Mouse (Mus musculus): ENCODE data around the gene Dock1. TPM values are rescaled to one million over a fixed set of nuclear protein-coding genes. Genes with fewer than 3 reads are reported as not detected.

The Dock1 gene
- polyA plus RNA-seq, 1 experiment from 2014 or later, result 3.2 TPM

DNA sequence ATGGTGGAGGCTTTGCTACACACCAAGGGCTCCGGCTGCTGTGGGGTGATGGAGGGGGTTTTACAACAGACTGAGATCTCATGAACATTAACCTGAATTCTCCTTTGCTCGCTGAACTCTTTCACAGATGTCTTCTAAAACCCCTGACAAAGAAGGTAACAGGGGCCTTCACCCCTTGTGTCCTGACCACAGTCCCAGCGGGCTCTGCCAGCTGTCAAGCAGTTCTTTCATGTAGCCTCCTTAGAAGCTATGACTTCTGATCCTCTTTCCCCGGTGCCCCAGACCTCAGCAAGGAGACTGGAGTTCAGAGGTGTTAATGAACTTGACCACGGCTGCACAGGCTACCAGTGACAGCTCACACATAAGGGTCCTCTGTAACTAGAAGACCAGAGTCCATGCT lies 393.4 kb downstream of the Dock1 start:
- WGBS (ENCODE audit: insufficient replicate concordance), result 58% methylated on average over 5 of the region's 5 CpGs
- H3K4me1 ChIP-seq (replicated peaks), result no peaks in the 10 kb centered on the region
- no peaks in the 10 kb centered on the region for H3K36me3 ChIP-seq (replicated peaks)
- no peaks in the 10 kb centered on the region for H3K27me3 ChIP-seq
- H3K9ac ChIP-seq, result no peak overlapping the region
- H3K4me3 ChIP-seq (replicated peaks), result no peak overlapping the region
- H3K9me3 ChIP-seq (replicated peaks), result no peaks in the 10 kb centered on the region
- H3K27ac ChIP-seq (replicated peaks), result no peak overlapping the region
- no peak overlapping the region for H3K4me2 ChIP-seq
- no peak for ATAC-seq (ENCODE audit: insufficient read depth)

DNA sequence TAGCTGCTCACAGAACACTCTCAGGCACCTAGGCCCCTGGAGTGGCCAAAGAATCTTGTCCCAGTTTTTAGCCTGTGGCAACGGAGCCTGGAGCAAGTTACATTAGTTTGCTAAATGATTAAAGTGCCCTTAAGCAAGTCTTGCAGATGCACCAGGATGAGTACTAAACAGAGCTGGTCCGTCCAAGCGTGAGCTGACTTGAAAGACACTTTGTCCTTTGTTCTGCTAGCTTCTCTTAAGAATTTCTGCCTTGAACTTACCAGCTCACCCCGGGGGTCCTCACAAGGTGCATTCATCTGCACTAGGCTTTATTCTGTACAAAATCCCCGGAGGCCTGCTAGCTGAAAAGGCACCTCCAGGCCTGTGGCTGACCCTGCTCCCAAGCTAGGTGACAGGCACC lies 394.8 kb downstream of the Dock1 start:
- Histone ChIP-seq H3K4me1 (replicated peaks) (no peaks in the 10 kb centered on the region), H3K4me2 (no peak overlapping the region), H3K9ac (no peak overlapping the region), H3K27me3 (no peaks in the 10 kb centered on the region), H3K36me3 (replicated peaks) (no peaks in the 10 kb centered on the region), H3K9me3 (replicated peaks) (no peaks in the 10 kb centered on the region), H3K4me3 (replicated peaks) (no peak overlapping the region), H3K27ac (replicated peaks) (no peak overlapping the region)
- WGBS (ENCODE audit: insufficient replicate concordance), result 61% methylated on average over 5 of the region's 5 CpGs
- ATAC-seq (ENCODE audit: insufficient read depth), result no peak

- Histone ChIP-seq H3K4me2 (no peak overlapping the region), H3K9me3 (replicated peaks) (no peaks in the 10 kb centered on the region), H3K9ac (no peak overlapping the region), H3K36me3 (replicated peaks) (no peaks in the 10 kb centered on the region), H3K27me3 (no peaks in the 10 kb centered on the region), H3K4me3 (replicated peaks) (no peak overlapping the region), H3K27ac (replicated peaks) (no peak overlapping the region), H3K4me1 (replicated peaks) (no peaks in the 10 kb centered on the region)
- no peak for ATAC-seq (ENCODE audit: insufficient read depth)
- WGBS (ENCODE audit: insufficient replicate concordance), result 23% methylated on average over 3 of the region's 3 CpGs
Measured at GRCm38 (mm10) chr7:135068887-135069286, 398.4 kb downstream of the Dock1 start.

DNA sequence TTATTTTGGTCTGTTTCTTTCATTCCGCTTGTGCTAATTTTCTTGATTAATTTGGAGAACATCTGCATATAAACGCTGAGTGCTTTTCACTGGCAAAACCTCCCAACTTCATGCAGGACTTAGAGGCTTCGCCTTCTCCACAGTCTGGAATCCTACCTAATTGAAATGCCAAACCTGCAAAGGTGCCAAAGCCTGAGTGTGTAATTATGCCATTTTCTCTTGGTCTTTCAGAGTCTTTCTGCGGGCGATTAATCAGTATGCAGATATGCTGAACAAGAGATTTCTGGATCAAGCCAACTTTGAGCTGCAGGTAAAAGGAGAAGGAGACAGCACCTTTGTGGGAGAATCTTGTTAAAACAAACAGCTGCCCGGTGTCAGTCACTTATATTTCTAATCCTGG lies 406.4 kb downstream of the Dock1 start:
- Histone ChIP-seq H3K9me3 (replicated peaks) (no peaks in the 10 kb centered on the region), H3K27me3 (no peaks in the 10 kb centered on the region), H3K4me3 (replicated peaks) (no peak overlapping the region), H3K9ac (no peak overlapping the region), H3K4me2 (no peak overlapping the region), H3K4me1 (replicated peaks) (no peaks in the 10 kb centered on the region), H3K27ac (replicated peaks) (no peak overlapping the region), H3K36me3 (replicated peaks) (no peaks in the 10 kb centered on the region)
- no peak for ATAC-seq (ENCODE audit: insufficient read depth)
- 75% methylated on average over 6 of the region's 6 CpGs for WGBS (ENCODE audit: insufficient replicate concordance)

GRCm38 (mm10) chr7:135077340-135077739 lies 406.9 kb downstream of the Dock1 start:
- Histone ChIP-seq H3K9me3 (replicated peaks) (no peaks in the 10 kb centered on the region), H3K9ac (no peak overlapping the region), H3K27ac (replicated peaks) (no peak overlapping the region), H3K27me3 (no peaks in the 10 kb centered on the region), H3K4me2 (no peak overlapping the region), H3K36me3 (replicated peaks) (no peaks in the 10 kb centered on the region), H3K4me1 (replicated peaks) (no peaks in the 10 kb centered on the region), H3K4me3 (replicated peaks) (no peak overlapping the region)
- 74% methylated on average over 6 of the region's 6 CpGs for WGBS (ENCODE audit: insufficient replicate concordance)
- no peak for ATAC-seq (ENCODE audit: insufficient read depth)

DNA sequence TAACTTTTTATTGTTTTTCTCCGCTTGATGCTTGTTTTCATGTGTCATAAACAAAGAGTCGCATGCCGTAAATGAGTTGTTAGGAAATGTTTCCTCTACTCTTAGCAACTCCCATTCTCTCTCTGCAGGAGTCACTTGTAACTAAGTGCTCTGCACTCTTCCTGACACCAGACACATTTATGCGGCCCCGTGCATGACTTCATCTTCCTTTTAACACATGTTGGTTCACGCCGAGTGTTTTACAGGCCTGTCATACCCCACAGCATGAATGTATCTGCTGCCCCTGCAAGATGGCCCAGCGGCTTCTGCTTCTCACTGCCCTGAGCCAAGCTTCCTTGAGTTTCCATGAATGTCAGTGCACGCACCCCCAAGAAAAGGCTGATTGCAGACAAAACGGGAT lies 407.4 kb downstream of the Dock1 start:
- H3K27ac ChIP-seq (replicated peaks), result no peak overlapping the region
- no peak overlapping the region for H3K4me2 ChIP-seq
- H3K36me3 ChIP-seq (replicated peaks), result no peaks in the 10 kb centered on the region
- no peaks in the 10 kb centered on the region for H3K9me3 ChIP-seq (replicated peaks)
- no peak overlapping the region for H3K4me3 ChIP-seq (replicated peaks)
- no peaks in the 10 kb centered on the region for H3K27me3 ChIP-seq
- 77% methylated on average over 10 of the region's 10 CpGs for WGBS (ENCODE audit: insufficient replicate concordance)
- no peaks in the 10 kb centered on the region for H3K4me1 ChIP-seq (replicated peaks)
- no peak overlapping the region for H3K9ac ChIP-seq
- no peak for ATAC-seq (ENCODE audit: insufficient read depth)

GRCm38 (mm10) chr7:135083421-135083820 lies 413.0 kb downstream of the Dock1 start:
- no peak for ATAC-seq (ENCODE audit: insufficient read depth)
- Histone ChIP-seq H3K9ac (no peak overlapping the region), H3K27ac (replicated peaks) (no peak overlapping the region), H3K4me2 (no peak overlapping the region), H3K4me1 (replicated peaks) (no peaks in the 10 kb centered on the region), H3K4me3 (replicated peaks) (no peak overlapping the region), H3K27me3 (no peaks in the 10 kb centered on the region), H3K9me3 (replicated peaks) (no peaks in the 10 kb centered on the region), H3K36me3 (replicated peaks) (no peaks in the 10 kb centered on the region)
- 72% methylated on average over 8 of the region's 8 CpGs for WGBS (ENCODE audit: insufficient replicate concordance)

- Histone ChIP-seq H3K9me3 (replicated peaks) (no peaks in the 10 kb centered on the region), H3K27me3 (no peaks in the 10 kb centered on the region), H3K27ac (replicated peaks) (no peak overlapping the region), H3K9ac (no peak overlapping the region), H3K4me2 (no peak overlapping the region), H3K36me3 (replicated peaks) (no peaks in the 10 kb centered on the region), H3K4me1 (replicated peaks) (no peaks in the 10 kb centered on the region), H3K4me3 (replicated peaks) (no peak overlapping the region)
- ATAC-seq (ENCODE audit: insufficient read depth), result no peak
- WGBS (ENCODE audit: insufficient replicate concordance), result 73% methylated on average over 7 of the region's 7 CpGs
Measured at GRCm38 (mm10) chr7:135084069-135084468, 413.6 kb downstream of the Dock1 start.

- no peak overlapping the region for H3K4me2 ChIP-seq
- no peaks in the 10 kb centered on the region for H3K36me3 ChIP-seq (replicated peaks)
- H3K9ac ChIP-seq, result no peak overlapping the region
- H3K4me1 ChIP-seq (replicated peaks), result no peaks in the 10 kb centered on the region
- H3K27ac ChIP-seq (replicated peaks), result no peak overlapping the region
- WGBS (ENCODE audit: insufficient replicate concordance), result 41% methylated on average over 5 of the region's 5 CpGs
- H3K9me3 ChIP-seq (replicated peaks), result no peaks in the 10 kb centered on the region
- no peak overlapping the region for H3K4me3 ChIP-seq (replicated peaks)
- H3K27me3 ChIP-seq, result no peaks in the 10 kb centered on the region
- ATAC-seq (ENCODE audit: insufficient read depth), result no peak
Measured at GRCm38 (mm10) chr7:135086556-135086955, 416.1 kb downstream of the Dock1 start.

DNA sequence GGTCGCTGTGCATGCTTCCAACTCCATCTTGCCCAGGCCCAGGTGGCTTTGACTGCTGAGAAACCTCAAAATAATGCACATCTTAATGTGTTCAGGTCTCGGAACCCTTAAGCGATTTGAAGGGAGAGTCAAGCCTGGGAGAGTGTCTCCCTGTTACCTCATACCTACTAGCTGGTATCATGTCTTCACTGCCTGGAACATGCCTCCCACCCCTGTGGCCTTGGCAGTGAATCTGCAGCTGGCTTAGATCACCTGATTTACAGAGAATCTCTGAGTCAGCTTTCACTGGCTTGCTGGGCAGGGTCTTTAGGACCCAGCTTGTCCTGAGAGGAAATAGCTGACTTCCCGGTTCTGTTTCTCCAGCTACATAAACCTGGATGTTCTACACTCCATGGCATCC lies 419.2 kb downstream of the Dock1 start:
- no peak overlapping the region for H3K27ac ChIP-seq (replicated peaks)
- no peaks in the 10 kb centered on the region for H3K36me3 ChIP-seq (replicated peaks)
- no peak overlapping the region for H3K9ac ChIP-seq
- no peak overlapping the region for H3K4me2 ChIP-seq
- H3K27me3 ChIP-seq, result no peaks in the 10 kb centered on the region
- no peaks in the 10 kb centered on the region for H3K9me3 ChIP-seq (replicated peaks)
- no peaks in the 10 kb centered on the region for H3K4me1 ChIP-seq (replicated peaks)
- WGBS (ENCODE audit: insufficient replicate concordance), result 65% methylated on average over 4 of the region's 4 CpGs
- ATAC-seq (ENCODE audit: insufficient read depth), result no peak
- H3K4me3 ChIP-seq (replicated peaks), result no peak overlapping the region

- 51% methylated on average over 2 of the region's 2 CpGs for WGBS (ENCODE audit: insufficient replicate concordance)
Measured at GRCm38 (mm10) chr7:135093851-135094250, 423.4 kb downstream of the Dock1 start.

DNA sequence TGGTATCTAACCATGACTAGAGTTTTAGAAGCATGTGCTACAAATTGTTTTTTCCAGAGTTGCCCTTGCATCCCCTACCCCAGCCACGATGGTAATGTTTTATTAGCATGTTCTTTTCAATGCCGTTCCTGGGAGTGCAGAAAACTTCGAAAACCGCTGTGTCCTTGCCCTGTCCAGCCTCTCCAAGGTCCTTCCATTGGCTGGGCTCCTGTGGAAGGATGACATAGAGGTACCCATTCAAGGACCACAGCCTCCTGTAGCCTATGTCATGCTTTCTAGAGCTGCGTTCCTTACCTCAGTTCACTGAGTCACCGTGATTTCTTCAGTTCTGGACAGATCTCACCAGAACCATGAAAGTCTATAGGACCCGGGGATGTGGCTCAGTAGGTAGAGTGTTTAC lies 431.5 kb downstream of the Dock1 start:
- ATAC-seq (ENCODE audit: insufficient read depth), result no peak
- Histone ChIP-seq H3K27me3 (no peaks in the 10 kb centered on the region), H3K4me3 (replicated peaks) (no peak overlapping the region), H3K27ac (replicated peaks) (no peak overlapping the region), H3K9ac (no peak overlapping the region), H3K36me3 (replicated peaks) (no peaks in the 10 kb centered on the region), H3K4me1 (replicated peaks) (no peaks in the 10 kb centered on the region), H3K9me3 (replicated peaks) (no peaks in the 10 kb centered on the region), H3K4me2 (no peak overlapping the region)
- WGBS (ENCODE audit: insufficient replicate concordance), result 63% methylated on average over 7 of the region's 7 CpGs

More at GRCm38 (mm10) chr7:135093851-135094250, 423.4 kb downstream of the Dock1 start:
- no peak for ATAC-seq (ENCODE audit: insufficient read depth)
- no peak overlapping the region for H3K4me2 ChIP-seq
- no peaks in the 10 kb centered on the region for H3K4me1 ChIP-seq (replicated peaks)
- no peak overlapping the region for H3K9ac ChIP-seq
- H3K36me3 ChIP-seq (replicated peaks), result no peaks in the 10 kb centered on the region
- no peaks in the 10 kb centered on the region for H3K9me3 ChIP-seq (replicated peaks)
- no peak overlapping the region for H3K27ac ChIP-seq (replicated peaks)
- H3K4me3 ChIP-seq (replicated peaks), result no peak overlapping the region
- no peaks in the 10 kb centered on the region for H3K27me3 ChIP-seq

All from liver, embryonic 15.5 days (tissue).